Mouse (Mus musculus) B cell, adult 2 months (primary cell): ENCODE results near the gene Nox3.

Experiments used
- DNase-seq, 2 experiments: peaks; one replicate each; pipeline ENCODE4 v3.0.0; 2022

Gene Nox3

GRCm38 (mm10) chr17:3696161-3696560 lies at the start of gene Nox3:
TSS of gene Nox3 (minus strand) at chr17:3696261.
- DNase-seq = no peak

DNA sequence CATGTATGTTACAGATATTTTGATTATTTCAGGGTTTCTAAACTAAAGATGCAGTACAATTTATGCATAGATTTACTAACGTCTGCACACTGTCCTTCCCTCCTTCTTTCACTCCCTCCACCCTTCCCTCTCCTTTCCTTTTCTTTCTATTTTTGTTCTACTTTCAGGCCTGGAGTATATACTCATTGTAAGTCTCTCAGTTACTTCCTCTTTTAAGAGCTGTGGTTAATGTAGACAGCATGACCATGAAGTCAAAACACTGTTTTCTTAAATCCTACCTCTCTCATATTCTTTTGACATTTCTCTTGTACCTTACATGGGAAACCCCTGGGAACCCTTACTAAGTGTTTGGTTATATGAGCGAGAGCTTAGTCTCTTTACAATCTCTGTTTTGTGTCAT lies 48.3 kb upstream of the Nox3 start:
- no peak for DNase-seq

- DNase-seq = no peak
Measured at GRCm38 (mm10) chr17:3736936-3737335, 40.9 kb upstream of the Nox3 start.

GRCm38 (mm10) chr17:3734286-3734685 lies 38.2 kb upstream of the Nox3 start:
- no peak for DNase-seq

DNA sequence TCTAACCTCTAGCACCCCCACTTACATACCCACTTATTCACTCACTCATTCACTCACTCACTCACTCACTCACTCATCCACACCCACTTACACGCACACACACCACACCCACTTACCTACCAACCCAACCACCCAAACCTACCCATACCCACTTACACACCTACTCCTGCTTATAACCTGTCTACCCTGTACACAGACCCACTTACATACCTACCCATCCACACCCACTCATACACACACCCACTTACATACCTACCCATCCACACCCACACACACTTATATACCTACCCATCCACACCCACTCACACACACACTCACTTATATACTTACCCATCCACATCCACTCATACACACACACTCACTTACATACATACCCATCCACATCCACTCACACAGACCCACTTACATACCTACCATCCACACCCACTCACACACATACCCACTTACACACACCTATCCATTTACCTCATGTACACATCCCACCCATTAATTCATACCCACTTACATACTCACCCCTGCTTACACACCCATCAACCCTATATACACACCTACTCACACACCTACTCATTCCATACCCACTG lies 9.4 kb upstream of the Nox3 start:
- no peak for DNase-seq

DNA sequence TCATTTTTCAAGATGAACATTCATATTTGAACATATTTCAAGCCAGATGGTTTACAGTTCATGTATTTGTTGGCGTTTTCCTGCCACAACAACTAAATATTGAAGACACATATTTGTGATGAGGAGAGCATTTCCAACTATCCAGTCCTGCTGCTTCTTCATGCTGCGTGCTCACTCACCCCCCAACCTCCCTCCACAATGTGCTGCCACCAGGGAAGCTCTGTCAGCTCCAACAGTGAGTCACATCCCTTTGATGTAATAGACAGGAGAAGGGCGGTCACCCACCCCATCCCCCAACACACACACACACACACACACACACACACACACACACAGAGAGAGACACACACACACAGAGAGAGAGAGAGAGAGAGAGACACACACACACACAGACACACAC lies 6.3 kb upstream of the Nox3 start:
- DNase-seq = no peak

- DNase-seq = no peak
Measured at GRCm38 (mm10) chr17:3692817-3693216, 3.2 kb downstream of the Nox3 start.

GRCm38 (mm10) chr17:3690499-3691258 lies 5.4 kb downstream of the Nox3 start:
- DNase-seq = no peak

- no peak for DNase-seq
Measured at GRCm38 (mm10) chr17:3683662-3684061, 12.4 kb downstream of the Nox3 start.

- DNase-seq = no peak
Measured at GRCm38 (mm10) chr17:3669226-3669625, 26.8 kb downstream of the Nox3 start.

DNA sequence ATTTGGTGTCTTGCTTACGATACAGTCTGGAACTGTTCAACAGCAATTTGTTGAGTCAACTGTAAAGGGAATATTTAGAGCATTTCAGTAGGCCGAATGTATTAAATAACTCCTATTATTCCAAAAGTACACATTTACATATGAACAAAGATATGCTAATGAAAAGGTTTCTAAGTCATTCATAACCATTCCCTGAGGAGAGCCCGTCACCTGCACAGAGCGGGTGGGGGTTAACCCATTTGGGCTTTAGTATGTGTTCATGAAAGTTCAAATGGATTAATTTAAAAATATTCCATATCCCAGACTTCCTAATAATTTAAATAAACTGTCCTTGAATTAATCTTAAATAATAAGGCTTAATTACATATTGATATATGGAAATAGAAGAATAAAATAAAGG lies 28.8 kb downstream of the Nox3 start:
- no peak for DNase-seq

- no peak for DNase-seq
Measured at GRCm38 (mm10) chr17:3665321-3665720, 30.7 kb downstream of the Nox3 start.

DNA sequence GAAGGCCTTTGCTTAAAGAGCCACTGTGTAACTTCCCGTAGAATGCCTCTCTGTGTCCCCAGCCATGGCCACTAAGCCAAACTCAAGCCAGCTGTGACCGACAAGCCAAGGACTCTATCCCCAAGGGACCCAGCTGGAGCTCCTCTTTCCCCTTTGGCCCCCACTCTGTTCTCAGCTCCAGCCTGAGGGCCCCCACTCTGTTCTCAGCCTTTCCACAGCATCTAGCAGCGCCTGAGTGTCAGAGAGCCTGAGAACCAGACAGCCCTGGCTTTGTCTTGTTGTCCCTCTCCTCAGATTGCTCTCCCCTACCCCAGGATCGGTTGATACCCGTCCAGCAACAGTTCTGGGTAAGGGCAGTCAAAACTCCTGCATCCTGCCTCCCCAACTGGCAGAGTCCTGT lies 36.6 kb downstream of the Nox3 start:
- DNase-seq = no peak

- no peak for DNase-seq
Measured at GRCm38 (mm10) chr17:3650377-3650776, 45.7 kb downstream of the Nox3 start.

GRCm38 (mm10) chr17:3643582-3643981 lies 52.5 kb downstream of the Nox3 start:
- no peak for DNase-seq

- no peak for DNase-seq
Measured at GRCm38 (mm10) chr17:3641456-3641855, 54.6 kb downstream of the Nox3 start.

DNA sequence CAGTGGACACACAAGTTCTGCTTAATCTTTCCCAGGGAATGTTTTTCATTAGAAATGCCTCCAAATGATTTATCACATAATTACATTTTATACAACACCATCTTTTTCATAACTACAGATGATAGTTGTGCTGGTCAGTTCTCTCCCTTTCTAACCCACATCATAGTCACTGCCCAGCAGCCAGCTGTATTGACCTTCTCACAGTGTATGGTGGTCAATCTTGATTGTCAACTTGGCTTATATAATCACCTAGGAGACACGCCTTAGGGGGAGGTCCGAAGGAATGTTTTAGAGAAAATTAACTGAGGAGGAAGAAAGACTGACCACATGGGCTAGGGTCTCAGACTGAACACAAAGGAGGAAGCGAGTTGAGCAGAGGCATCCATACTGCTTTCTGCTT lies 57.3 kb downstream of the Nox3 start:
- DNase-seq = no peak

DNA sequence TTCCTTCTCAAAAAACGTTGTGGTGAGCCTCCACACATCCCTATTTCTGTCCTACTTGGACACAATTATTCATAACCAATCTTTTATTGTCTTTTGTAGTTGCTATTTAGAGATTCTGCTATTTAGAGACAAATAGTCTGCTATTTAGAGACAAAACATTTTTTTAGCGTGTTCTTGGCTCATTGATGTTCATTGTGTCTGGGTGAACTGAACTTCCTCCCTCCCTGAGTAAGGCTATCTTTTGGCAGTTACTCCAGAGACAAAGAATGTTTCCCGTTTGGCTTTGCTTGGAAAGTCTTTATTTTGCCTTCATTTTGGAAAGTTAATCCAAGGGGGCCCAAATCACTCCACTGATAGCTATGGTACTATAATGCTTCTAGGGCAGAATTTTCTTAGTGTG lies 63.6 kb downstream of the Nox3 start:
- DNase-seq = no peak

DNA sequence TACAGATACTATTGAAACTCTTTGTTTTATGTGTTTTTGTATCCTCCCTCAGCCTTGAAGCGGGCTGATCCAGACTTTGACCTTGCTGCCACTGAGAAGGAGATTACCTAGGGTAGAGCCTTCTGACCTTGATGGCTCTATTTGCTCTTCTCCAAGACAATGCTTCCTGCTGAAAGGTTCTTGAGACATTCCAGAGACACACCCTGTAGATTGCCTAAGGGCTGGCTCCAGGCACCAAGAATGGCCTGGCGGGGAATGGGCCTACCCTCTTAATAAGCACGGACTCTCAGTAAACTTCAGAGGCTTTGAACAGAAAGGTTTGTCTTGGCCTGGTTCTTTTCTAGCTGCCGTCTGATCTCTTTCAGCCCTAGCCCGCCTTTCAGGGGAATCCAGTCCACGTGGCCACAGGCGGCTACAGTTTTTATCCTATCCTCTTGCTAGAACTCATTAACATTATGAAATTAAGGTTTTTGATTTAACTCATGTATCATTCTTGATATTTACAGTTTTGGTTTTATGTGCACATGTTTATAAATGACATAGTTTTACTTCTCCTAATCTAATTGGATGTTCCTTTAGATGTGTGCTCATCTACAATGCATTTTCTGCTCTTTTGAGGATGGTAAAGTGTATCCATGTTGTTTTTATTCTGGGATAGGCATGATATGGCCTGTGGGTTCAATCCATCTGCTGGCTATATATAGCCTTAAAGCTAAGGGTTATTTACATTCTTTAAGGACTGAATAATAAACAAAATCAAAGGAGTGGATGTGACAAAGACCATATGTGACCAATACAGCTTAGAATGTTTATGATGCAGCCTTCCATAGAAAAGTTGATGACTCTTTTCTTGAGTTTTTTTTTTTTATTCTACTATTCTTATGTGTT lies 79.5 kb downstream of the Nox3 start:
- DNase-seq = no peak

DNA sequence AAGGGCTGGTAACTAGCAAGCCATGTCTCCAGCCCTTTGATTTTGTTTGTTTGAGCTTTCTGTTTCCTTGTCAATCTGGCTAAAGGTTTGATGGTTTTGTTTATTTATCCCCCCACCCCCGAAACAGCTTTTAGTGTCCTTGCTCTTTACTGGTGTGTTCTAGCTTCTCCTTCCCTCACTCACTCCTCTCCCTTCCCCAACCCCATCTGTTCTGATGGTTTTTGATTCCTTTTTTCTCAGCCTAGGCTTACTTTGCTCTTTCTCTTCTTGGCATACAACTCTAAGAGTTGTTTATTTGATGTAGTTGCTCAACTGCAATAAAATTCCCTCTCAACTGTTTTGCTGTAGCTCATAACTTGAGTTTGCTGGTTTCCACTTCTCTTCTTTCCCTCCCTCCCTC lies 80.5 kb downstream of the Nox3 start:
- DNase-seq = no peak

DNA sequence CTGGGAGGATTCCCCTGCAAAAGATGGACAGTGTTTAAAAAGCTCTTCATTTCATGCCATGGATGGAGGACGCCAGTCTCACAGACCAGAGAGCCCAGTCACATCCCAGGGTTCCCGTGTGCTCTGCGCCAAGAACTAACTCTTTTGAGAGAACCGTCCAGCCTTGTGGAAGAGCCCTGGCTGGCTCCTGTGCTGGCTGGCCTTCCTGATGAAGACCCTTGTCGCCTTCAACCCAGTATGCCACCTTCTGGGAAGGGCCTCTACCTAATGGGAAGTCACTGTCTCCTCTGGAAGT lies 84.3 kb downstream of the Nox3 start:
- DNase-seq = no peak

- no peak for DNase-seq
Measured at GRCm38 (mm10) chr17:3610928-3611780, 84.9 kb downstream of the Nox3 start.

DNA sequence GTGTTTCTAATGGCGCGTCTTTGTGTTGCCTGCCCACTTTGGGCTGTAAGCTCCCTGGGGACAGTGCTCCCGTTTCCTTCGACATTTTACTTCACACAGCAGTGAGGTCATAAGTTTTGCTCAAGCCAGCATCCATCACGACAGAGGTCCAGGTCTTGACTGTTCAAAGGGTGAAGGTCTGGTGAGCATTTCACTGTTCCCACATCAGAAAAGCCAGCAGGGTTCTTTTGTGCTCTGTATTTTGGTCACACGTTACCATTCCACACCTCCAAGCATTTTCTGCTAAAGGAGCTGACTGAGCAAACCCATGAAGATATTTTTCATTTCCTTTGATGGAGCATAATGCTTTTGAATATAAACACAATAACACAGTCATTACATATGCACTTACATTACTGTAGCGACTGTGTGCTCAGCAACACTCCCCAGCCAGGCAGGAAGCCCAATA lies 85.7 kb downstream of the Nox3 start:
- DNase-seq = no peak
